Mouse (Mus musculus) kidney, adult 10 weeks (tissue): ENCODE data around the gene Pias3. TPM values are rescaled to one million over a fixed set of nuclear protein-coding genes. Genes with fewer than 3 reads are reported as not detected.

Source experiments
- polyA plus RNA-seq: library from polyadenylated mRNA; stranded (reverse); fragments of 350-450 nt; fragmentation: Illumina TruSeq; extraction: RNeasy Lipid Tissue Mini Kit (QIAGEN cat#74804); gene quantifications from one replicate; pipeline ENCODE4 v1.2.3, GENCODE M21; 2014; ENCODE audit warnings: low read depth, low replicate concordance

Pias3 gene
- 2.7 TPM for polyA plus RNA-seq

GRCm38 (mm10) chr3:96696198-96696765 is at the start of gene Pias3:
Gene Pias3, plus strand, starts transcription at chr3:96696384.

GRCm38 (mm10) chr3:96669727-96670468 is 26.3 kb upstream of the Pias3 start, which contains the start of gene Ankrd35:
Gene Ankrd35, plus strand, starts transcription at chr3:96670131.

GRCm38 (mm10) chr3:96707903-96708683 is 11.9 kb downstream of the Pias3 start, which contains the start of gene Nudt17:
Gene Nudt17, minus strand, starts transcription at chr3:96708562.

GRCm38 (mm10) chr3:96727343-96727827 is 31.2 kb downstream of the Pias3 start, which contains the start of the genes Polr3c and Rnf115:
Gene Polr3c, minus strand, starts transcription at chr3:96727628.
Gene Rnf115, plus strand, starts transcription at chr3:96727664.

Other genes starting within 250 kb of the Pias3 start
- not detected for gene BC107364, start 244.1 kb upstream of the Pias3 start, polyA plus RNA-seq
- gene Hfe2, start 171.2 kb upstream of the Pias3 start, polyA plus RNA-seq = not detected
- 292 TPM for gene Txnip, start 138.4 kb upstream of the Pias3 start, polyA plus RNA-seq
- not detected for gene Gm16253, start 119.4 kb upstream of the Pias3 start, polyA plus RNA-seq
- 45.2 TPM for gene Polr3gl, start 102.2 kb upstream of the Pias3 start, polyA plus RNA-seq
- gene Ankrd34a, start 99.7 kb upstream of the Pias3 start, polyA plus RNA-seq = not detected
- 8.7 TPM for gene Lix1l, start 95.2 kb upstream of the Pias3 start, polyA plus RNA-seq
- 27.9 TPM for gene Rbm8a, start 66.5 kb upstream of the Pias3 start, polyA plus RNA-seq
- gene Pex11b, start 61.0 kb upstream of the Pias3 start, polyA plus RNA-seq = 18.2 TPM
- gene Gm42957, start 60.9 kb upstream of the Pias3 start, polyA plus RNA-seq = not detected
- gene Itga10, start 50.8 kb upstream of the Pias3 start, polyA plus RNA-seq = 0.16 TPM
- not detected for gene Ankrd35, start 26.3 kb upstream of the Pias3 start, polyA plus RNA-seq
- gene Nudt17, start 12.2 kb downstream of the Pias3 start, polyA plus RNA-seq = not detected
- 15.2 TPM for gene Polr3c, start 31.2 kb downstream of the Pias3 start, polyA plus RNA-seq
- gene Rnf115, start 31.3 kb downstream of the Pias3 start, polyA plus RNA-seq = 108 TPM
- gene Pdzk1, start 132.9 kb downstream of the Pias3 start, polyA plus RNA-seq = 451 TPM
- not detected for gene Cd160, start 133.0 kb downstream of the Pias3 start, polyA plus RNA-seq
- 3.4 TPM for gene Gja5, start 208.3 kb downstream of the Pias3 start, polyA plus RNA-seq
- 12.1 TPM for gene Gpr89, start 209.0 kb downstream of the Pias3 start, polyA plus RNA-seq
- gene Gja8, start 229.6 kb downstream of the Pias3 start, polyA plus RNA-seq = not detected